Mouse (Mus musculus) heart, embryonic 16.5 days (tissue): ENCODE data around the gene Myo9a. TPM values are rescaled to one million over a fixed set of nuclear protein-coding genes. Genes with fewer than 3 reads are reported as not detected.

Experiments used
- ATAC-seq: fragments of 200-750 bp; cut with Nextera tagmentation; replicated peaks from 2 replicates; pipeline ENCODE4 v1.8.0; 2017; ENCODE audit warnings: moderate number of reproducible peaks; ENCODE audit not compliant: insufficient read depth, low FRiP score; ENCODE audit errors: extremely low read depth
- H3K27ac ChIP-seq: fragments of 300-500 bp; sonication (generic); 2 replicates; pipeline ENCODE4 v1.5.1; 2014; ENCODE audit warnings: mild to moderate bottlenecking, low read length, control low read depth, moderate library complexity
- H3K27me3 ChIP-seq: fragments of 300-500 bp; sonication (generic); 2 replicates; pipeline ENCODE4 v1.6.1; 2014; ENCODE audit warnings: low read length, mixed read lengths; ENCODE audit not compliant: control insufficient read depth, insufficient read depth
- H3K36me3 ChIP-seq: fragments of 300-500 bp; sonication (generic); 2 replicates; pipeline ENCODE4 v1.6.1; 2014; ENCODE audit not compliant: control insufficient read depth, insufficient read depth
- H3K4me1 ChIP-seq: fragments of 300-500 bp; sonication (generic); 2 replicates; pipeline ENCODE4 v1.6.1; 2014; ENCODE audit warnings: low read length, mixed read lengths; ENCODE audit not compliant: control insufficient read depth, insufficient read depth
- H3K4me2 ChIP-seq: fragments of 300-500 bp; sonication (generic); 2 replicates; pipeline ENCODE4 v1.6.1; 2014; ENCODE audit warnings: low read depth, mild to moderate bottlenecking, control low read depth, low read length
- H3K4me3 ChIP-seq: fragments of 300-500 bp; sonication (generic); 2 replicates; pipeline ENCODE4 v1.5.1; 2014; ENCODE audit warnings: mild to moderate bottlenecking, control low read depth, low read length
- H3K9ac ChIP-seq: fragments of 300-500 bp; sonication (generic); 2 replicates; pipeline ENCODE4 v1.6.1; 2014; ENCODE audit warnings: low read length, control low read depth
- H3K9me3 ChIP-seq: fragments of 300-500 bp; sonication (generic); replicated peaks from 2 replicates; pipeline ENCODE4 v1.6.1; 2016; ENCODE audit warnings: low read length; ENCODE audit not compliant: control insufficient read depth
- WGBS: fragments of 180-500 bp; shearing (Covaris S2); extraction: QIAGEN DNeasy Blood & Tissue Kit; methylation state at CpG from one replicate; pipeline ENCODE4 v1.1.7; 2014; 5-methylcytosine and 5-hydroxymethylcytosine counted together
- polyA plus RNA-seq: library from polyadenylated mRNA; unstranded; fragments of >200 nt; fragmentation: Nextera tagmentation; extraction: Ambion mirVana; gene quantifications from 2 replicates; pipeline ENCODE4 v1.2.1, GENCODE M21; 2015

Gene Myo9a
- polyA plus RNA-seq, 1 experiment from 2014 or later = 8.7 TPM

- peak overlapping the region; percentile 49 for H3K4me2 ChIP-seq
- peak overlapping the region; percentile 41; the same call in 1 of the 2 replicates for H3K27ac ChIP-seq
- no peaks in the 10 kb centered on the region for H3K36me3 ChIP-seq
- ATAC-seq = peak; percentile 56; the same call in 1 of the 2 replicates
- H3K4me1 ChIP-seq = peaks cover 20% of the 10 kb centered on the region
- no peaks in the 10 kb centered on the region for H3K27me3 ChIP-seq
- peaks cover 3% of the 10 kb centered on the region; the same call in 1 of the 2 replicates for H3K9me3 ChIP-seq
- 10% methylated on average over 10 of the region's 10 CpGs for WGBS
- H3K4me3 ChIP-seq = 0 out of 2 replicates have a peak overlapping the region, but pooled peaks have one; percentile 7
- peak overlapping the region; percentile 57; the same call in 1 of the 2 replicates for H3K9ac ChIP-seq
Observed at GRCm38 (mm10) chr9:59723096-59723657, 27.5 kb upstream of the Myo9a start.

- WGBS = 37% methylated on average over 8 of the region's 8 CpGs
- peak overlapping the region; percentile 19; the same call in 1 of the 2 replicates for H3K4me2 ChIP-seq
- ATAC-seq = peak; percentile 71
- H3K4me1 ChIP-seq = peaks cover 20% of the 10 kb centered on the region
- no peak overlapping the region for H3K4me3 ChIP-seq
- H3K9me3 ChIP-seq = peaks cover 3% of the 10 kb centered on the region; the same call in 1 of the 2 replicates
- H3K27ac ChIP-seq = peak overlapping the region; percentile 67
- 0 out of 2 replicates have a peak overlapping the region, but pooled peaks have one; percentile 20 for H3K9ac ChIP-seq
- H3K36me3 ChIP-seq = no peaks in the 10 kb centered on the region
- H3K27me3 ChIP-seq = no peaks in the 10 kb centered on the region
Observed at GRCm38 (mm10) chr9:59723791-59724442, 26.8 kb upstream of the Myo9a start.

GRCm38 (mm10) chr9:59725515-59725914 lies 25.2 kb upstream of the Myo9a start:
- H3K9ac ChIP-seq = no peak overlapping the region
- H3K9me3 ChIP-seq = no peaks in the 10 kb centered on the region
- no peak overlapping the region for H3K27ac ChIP-seq
- no peak overlapping the region for H3K4me2 ChIP-seq
- WGBS = 68% methylated on average over 10 of the region's 10 CpGs
- H3K27me3 ChIP-seq = no peaks in the 10 kb centered on the region
- no peak for ATAC-seq
- H3K4me3 ChIP-seq = no peak overlapping the region
- no peaks in the 10 kb centered on the region for H3K36me3 ChIP-seq
- H3K4me1 ChIP-seq = peaks cover 20% of the 10 kb centered on the region

DNA sequence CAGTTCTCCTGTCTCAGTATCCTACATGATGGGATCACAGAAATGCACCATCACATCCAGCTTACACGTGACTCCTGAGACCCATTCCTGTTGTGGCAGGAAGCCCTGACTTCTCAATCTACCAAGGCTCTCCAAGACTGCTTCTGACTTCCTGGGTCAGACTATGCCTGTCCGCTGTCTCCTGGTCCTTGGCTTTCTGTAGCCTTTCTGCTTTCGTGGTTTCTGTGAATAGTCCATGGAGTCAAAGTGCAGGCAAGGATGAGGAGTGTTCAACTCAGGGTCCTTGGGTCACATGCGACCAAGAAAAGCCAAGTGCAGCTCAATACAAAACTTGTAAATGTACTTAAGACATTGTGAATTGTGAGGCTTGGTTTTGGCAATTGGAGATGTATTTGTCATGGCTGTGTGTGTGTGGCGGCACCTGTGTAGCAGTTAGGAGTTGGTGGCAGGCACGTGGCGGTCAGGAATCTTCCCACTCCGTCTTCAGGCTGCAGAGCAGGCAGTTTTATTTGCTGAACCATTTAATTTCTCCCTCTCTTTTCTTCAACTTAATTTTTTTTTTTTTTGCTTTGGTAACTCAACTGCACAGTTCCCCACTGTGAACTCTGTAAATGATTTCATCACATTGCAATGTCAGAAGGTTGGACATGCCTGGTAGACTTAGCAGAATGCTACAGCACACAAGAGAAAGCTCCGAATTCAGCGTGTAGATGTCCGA lies 23.0 kb upstream of the Myo9a start:
- Histone ChIP-seq H3K27me3 (no peaks in the 10 kb centered on the region), H3K9me3 (no peaks in the 10 kb centered on the region), H3K9ac (no peak overlapping the region), H3K36me3 (no peaks in the 10 kb centered on the region), H3K4me1 (peaks cover 20% of the 10 kb centered on the region), H3K4me3 (no peak overlapping the region), H3K4me2 (no peak overlapping the region), H3K27ac (no peak overlapping the region)
- 71% methylated on average over 11 of the region's 11 CpGs for WGBS
- no peak for ATAC-seq

DNA sequence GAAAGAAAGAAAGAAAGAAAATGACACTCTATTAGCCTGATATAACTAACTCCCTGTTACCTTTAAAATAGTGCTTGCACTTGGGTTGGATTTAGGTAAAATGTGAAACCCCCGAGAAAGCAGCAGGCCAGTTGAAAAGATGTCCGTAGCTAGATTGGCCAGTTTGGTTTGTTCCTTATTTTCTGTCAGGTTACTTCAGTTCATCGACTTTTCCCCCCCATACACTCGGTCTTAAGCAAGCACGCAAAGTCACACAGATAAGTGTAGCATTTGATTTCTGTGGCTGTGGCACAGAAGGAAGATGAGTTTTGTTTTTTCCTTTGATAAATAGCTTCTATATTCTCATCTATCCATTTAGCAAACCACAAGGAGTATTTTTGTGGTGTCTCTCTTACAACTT lies 19.6 kb upstream of the Myo9a start:
- Histone ChIP-seq H3K27ac (no peak overlapping the region), H3K4me2 (no peak overlapping the region), H3K9ac (no peak overlapping the region), H3K9me3 (no peaks in the 10 kb centered on the region), H3K4me1 (peaks cover 18% of the 10 kb centered on the region), H3K27me3 (no peaks in the 10 kb centered on the region), H3K36me3 (no peaks in the 10 kb centered on the region), H3K4me3 (no peak overlapping the region)
- no peak for ATAC-seq
- WGBS = 87% methylated on average over 5 of the region's 5 CpGs

GRCm38 (mm10) chr9:59733075-59733474 lies 17.6 kb upstream of the Myo9a start:
- Histone ChIP-seq H3K9ac (no peak overlapping the region), H3K36me3 (no peaks in the 10 kb centered on the region), H3K27me3 (no peaks in the 10 kb centered on the region), H3K4me1 (peaks cover 23% of the 10 kb centered on the region), H3K9me3 (no peaks in the 10 kb centered on the region), H3K4me3 (no peak overlapping the region), H3K27ac (no peak overlapping the region; the same call in 1 of the 2 replicates), H3K4me2 (no peak overlapping the region)
- ATAC-seq = no peak; the same call in 1 of the 2 replicates
- whole genome bisulfite sequencing = 47% methylated on average over 6 of the region's 6 CpGs

- Histone ChIP-seq H3K36me3 (no peaks in the 10 kb centered on the region), H3K4me3 (no peak overlapping the region), H3K4me2 (0 out of 2 replicates have a peak overlapping the region, but pooled peaks have one; percentile 1), H3K27ac (peak overlapping the region; percentile 38; the same call in 1 of the 2 replicates), H3K9ac (no peak overlapping the region), H3K4me1 (peaks cover 23% of the 10 kb centered on the region), H3K9me3 (no peaks in the 10 kb centered on the region), H3K27me3 (no peaks in the 10 kb centered on the region)
- ATAC-seq = no peak; the same call in 1 of the 2 replicates
- WGBS = 14% methylated on average over 4 of the region's 4 CpGs
Observed at GRCm38 (mm10) chr9:59735394-59735793, 15.3 kb upstream of the Myo9a start.

DNA sequence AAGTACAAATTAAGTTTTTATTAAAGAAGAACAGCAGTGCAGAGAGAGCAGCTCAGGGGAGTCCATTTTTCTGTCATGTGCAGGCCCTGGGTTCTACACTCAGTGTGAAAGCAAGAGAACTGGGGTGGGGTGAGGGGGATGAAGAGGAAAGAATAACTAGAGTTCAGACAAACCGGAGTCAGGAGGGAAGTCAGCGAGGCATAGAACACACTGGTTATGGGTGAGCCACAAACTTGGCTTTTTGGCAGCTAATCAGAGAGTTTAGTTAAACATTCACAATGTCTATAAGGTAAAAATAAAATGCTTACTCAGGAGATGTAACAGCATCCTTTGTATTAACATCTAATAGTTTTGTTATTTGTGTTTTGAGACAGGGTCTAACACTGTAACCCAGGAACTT lies 10.1 kb upstream of the Myo9a start:
- Histone ChIP-seq H3K4me3 (no peak overlapping the region), H3K36me3 (no peaks in the 10 kb centered on the region), H3K4me2 (no peak overlapping the region), H3K9ac (no peak overlapping the region), H3K27ac (no peak overlapping the region), H3K4me1 (peaks cover 13% of the 10 kb centered on the region), H3K9me3 (no peaks in the 10 kb centered on the region), H3K27me3 (no peaks in the 10 kb centered on the region)
- ATAC-seq = no peak
- 75% methylated on average over 2 of the region's 2 CpGs for WGBS

- H3K36me3 ChIP-seq = no peaks in the 10 kb centered on the region
- H3K9ac ChIP-seq = no peak overlapping the region
- no peak overlapping the region for H3K4me3 ChIP-seq
- peaks cover 3% of the 10 kb centered on the region for H3K4me1 ChIP-seq
- H3K27ac ChIP-seq = no peak overlapping the region
- 90% methylated on average over 3 of the region's 3 CpGs for WGBS
- no peak for ATAC-seq
- no peak overlapping the region for H3K4me2 ChIP-seq
- H3K27me3 ChIP-seq = no peaks in the 10 kb centered on the region
- no peaks in the 10 kb centered on the region for H3K9me3 ChIP-seq
Observed at GRCm38 (mm10) chr9:59743903-59744302, 6.8 kb upstream of the Myo9a start.
